Mouse (Mus musculus) 3134 (cell line): ENCODE results near the gene Aagab.

Experiments used
- DNase-seq: peaks from one replicate; pipeline ENCODE4 v3.0.0-alpha.2; 2011; ENCODE audit warnings: low spot score; ENCODE audit not compliant: insufficient read length; ENCODE audit errors: extremely low read depth

Gene Aagab

DNA sequence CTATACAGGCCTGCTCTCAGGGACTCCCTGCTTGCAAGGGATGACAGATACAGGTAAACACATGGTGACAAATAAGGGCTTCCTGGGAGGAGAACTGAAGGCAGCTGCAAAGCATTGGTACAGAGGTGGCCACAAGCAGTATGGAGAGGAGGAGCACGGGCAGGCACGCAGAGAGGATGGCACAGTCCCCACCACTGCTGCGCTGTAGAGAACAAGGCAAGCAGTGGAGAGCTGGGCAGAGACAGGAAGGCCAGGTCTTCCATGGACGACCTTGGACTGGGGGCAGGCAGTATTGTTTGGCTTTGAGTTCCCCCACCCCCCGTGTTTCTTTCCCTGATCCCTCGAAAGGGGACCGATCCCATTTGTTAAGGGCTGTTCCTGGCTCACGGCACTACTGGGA, 42.6 kb downstream of the Aagab start:
- no peak for DNase-seq

DNA sequence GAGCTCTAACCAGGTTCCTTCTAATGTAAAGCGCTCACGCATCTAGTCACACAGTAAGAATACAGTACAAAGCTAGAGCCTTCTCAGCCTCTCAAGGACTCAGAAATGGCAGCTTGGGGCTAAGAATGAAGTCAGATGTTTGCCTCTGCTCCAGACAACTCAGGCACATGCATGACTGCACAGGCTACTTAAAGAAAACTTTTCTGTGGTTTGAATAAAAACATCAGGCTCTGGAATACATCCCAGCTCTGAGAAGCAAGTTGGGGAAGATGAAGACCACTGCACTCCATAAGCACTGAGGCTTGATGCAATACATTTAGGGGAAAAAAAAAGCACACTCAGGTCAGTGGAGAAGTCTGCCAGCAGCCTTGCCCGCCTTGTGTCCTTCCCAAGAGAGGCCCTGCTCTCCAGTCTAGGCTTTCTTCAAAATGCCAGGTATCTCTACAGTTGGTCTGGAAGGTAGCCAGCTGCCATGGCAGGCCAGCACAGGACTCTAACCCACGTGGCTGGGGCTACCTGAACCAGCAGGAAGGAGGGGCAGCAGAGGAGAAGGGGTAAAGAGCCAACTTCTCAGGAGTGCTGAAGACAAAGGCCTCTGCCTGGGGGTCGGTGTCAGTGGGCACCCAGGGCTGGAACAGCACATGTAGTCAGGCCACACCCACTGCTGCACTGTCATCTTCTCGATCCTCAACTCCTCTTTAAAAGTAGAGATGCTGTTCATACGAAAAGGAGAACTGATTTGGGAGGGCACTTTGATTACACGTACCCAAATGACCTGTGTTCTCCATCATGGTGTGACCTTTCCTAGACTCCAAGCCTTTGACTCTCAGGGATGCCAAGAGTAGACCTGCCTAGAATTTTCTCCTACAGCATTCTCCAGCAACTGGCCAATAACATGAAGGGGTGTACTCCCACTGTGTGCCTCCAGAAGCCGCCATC, 45.4 kb downstream of the Aagab start:
- no peak for DNase-seq

DNA sequence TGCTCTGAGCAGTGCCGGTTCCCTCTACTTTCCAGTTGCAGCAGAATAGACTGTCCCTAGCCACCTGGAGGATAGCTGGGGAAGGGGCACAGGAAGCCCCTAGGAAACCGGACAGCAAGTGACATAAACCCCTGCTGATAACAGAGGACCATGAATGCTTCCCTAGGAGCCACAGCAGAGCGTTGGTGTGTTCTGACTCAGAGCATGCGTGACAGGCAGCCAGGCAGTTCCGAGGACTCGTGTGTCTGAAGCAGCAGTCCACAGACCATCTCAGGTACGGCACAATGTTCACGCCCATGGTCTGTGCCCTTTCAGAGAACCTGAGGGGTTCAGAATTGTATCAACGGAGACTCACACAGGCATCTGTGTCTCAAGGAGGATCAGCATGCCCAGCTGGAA, 46.1 kb downstream of the Aagab start:
- no peak for DNase-seq

DNA sequence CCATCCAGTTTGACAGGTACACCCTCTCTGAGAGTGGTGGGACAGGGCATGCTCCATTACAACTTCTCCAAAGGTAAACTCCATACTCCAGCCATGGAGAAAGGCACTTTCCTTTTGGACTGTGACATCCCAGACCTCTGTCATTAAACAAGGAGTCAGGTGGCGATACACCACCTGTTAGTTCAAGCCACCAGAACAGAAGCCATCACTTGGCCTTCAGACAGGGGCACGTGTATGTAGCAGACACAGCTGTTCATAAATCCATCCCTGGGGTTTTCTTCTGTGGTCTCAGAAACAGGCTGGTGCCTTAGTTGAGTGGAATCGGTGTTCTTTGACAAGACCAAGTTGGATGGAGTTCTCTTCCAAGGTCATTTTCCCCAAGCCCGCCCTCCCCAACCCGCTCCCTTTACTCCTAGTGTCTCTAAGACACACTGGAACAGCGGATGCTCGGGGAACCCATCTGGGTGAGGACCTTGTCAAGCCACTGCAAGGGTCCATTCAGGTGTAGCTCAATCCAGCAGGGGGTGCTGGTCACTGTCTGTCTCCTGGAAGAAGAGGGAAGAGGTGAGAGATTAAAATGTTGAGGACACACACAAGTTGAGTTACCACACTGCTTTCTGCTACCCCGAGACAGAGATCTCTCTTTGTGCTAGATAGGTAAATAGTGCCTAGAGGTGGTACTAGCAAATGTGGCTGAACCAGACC, 47.5 kb downstream of the Aagab start:
- DNase-seq: no peak

DNA sequence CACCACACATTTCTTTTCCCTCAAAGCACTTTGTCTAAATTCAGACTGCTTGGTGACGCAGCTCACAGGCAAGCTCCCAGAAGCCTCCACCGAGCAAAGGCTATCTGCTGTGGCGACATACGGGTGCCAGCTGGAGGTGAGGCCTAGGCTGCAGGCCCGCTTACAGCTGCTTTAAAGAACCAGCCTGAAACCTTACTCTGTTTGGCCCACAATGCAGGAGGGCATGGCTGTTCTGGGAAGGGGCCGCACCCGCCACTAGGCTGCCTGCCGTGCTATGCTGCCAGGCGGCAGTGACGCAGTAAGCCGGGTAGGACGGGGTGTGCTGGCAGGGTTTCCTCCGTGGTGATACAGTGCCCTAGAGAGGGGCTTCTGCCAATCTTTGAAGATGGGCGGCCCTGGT, 48.4 kb downstream of the Aagab start:
- DNase-seq: no peak

DNA sequence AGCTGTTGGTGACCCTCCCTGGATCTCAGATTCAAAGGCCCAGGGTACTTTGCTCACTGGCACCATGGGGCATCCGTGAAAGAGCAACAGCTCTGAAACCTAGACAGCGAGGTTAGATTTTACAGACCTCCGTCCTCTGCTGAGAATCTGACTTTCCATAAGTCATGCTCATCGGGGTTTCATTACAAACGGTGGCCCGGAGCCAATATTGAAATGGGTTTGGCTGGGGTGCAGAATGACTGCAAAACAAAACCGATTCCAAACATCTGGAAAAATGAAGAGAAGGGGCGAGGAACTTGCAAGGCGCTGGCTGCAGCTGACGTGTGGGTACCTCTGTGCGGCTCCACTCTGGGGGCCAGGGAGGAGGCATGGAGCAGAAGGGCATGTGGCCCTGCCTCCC, 49.1 kb downstream of the Aagab start:
- no peak for DNase-seq

DNA sequence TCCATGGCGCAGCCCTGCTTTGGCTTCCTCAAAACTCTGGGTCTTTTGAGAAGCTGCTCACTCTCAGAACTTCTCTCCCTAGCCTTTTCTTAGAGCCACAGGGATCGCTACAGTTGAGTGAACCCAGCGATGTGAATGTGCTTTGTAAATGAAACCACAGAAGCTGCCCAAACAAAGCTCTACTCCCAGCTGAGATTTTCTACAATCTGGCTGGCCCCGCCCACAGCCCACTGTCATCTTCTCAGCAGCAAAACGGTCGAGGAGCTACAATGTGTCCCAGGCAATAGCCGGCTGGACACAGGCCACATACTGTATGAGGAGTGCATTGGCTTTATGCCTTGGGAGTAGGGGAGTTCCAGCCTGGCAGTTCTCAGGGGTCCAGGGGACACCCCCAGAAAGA, 51.2 kb downstream of the Aagab start:
- no peak for DNase-seq

DNA sequence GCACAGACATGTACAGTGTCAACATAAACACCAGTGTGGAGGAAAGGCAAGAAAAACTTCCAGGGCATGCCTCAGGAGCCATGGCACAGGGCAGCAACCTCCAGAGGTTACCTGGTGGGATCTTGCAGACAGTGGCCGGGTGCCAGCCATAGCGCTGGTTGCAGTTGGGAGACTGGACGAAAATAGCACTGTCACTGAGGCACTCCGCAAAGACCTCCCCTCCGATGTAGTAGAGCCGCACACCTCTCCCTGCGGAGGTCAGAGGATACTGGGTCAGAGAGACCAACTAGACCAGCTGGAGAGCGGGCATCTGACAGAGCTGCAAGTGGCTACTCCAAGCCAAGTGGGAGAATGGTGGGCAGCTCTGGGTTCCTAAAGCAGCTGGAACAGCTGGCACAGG, 52.1 kb downstream of the Aagab start:
- DNase-seq: no peak

DNA sequence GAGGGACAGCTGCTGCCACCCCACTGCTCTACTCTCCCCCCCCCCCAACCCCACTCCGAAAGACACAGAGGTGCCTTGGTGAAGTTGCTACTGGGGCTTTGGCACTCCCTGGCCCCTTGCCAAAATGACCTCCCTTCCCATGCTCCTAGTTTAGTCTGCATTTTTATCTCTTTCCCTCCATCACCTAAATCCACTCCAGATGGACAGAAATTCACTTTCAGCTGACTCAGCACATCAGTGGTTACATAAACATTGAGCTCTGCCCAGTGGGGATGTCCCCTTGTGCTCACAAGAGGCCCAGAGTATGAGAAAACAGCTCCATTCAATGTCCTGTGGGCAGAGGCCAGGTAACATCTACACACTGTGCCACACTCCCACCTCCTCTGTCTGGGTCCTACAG, 52.6 kb downstream of the Aagab start:
- DNase-seq: no peak

DNA sequence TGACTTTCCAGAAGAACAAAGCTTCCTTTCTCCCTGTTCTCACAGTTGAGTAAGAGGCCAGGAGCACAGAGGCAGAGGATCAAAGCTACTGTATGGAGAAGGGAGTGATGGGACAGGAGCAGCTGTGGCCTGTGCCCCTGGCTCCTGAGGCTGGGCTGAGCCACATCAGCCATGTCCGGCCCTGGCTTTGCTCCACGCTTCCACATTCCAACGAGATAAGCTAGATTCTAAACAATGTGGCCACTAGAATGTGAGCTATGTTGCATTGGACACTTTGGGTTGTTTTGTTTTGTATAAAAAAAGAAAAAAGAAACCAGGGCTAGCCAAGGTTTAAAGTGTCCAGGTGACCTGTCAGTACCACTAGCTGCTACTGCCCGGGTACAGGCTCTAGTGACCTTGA, 54.7 kb downstream of the Aagab start:
- DNase-seq: peak; percentile 74

DNA sequence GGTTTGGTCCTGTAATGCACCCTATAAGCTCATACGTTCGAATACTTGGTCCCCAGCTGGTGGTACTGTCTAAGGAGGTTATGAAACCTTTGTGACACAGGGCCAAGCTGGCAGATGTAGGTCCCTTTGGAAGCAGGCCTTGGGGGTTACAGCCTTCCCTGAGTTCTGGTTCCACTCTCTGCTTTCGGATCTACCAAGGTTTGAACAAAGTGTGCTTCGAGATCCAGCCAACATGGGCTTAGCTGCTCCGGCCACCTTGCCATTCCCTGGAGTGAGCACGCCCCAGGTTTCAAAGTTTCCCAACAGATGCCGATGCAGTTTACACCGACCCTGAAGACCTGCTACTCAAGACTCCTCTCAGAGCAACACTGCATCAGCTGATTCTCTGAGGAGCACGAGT, 56.0 kb downstream of the Aagab start:
- DNase-seq: no peak

DNA sequence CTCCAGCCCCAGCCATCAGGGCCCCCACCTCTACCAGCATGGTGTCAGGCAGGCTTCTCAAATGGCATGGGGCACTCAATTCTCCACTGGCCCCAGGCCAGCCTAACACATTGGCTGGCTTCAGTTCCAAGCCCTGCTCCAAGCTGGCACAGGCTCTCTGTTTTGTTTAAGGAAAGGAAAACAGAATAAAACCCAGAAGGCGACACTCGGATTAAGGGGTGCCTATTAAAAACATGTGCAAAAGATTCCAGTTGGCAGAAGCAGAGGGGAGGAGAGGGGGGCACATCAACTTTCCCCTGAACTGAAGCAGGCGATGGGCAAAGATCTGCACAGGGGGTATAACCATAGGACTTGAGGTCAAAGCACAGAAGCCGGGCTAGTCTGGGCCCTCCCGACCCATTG, 56.5 kb downstream of the Aagab start:
- DNase-seq: no peak

DNA sequence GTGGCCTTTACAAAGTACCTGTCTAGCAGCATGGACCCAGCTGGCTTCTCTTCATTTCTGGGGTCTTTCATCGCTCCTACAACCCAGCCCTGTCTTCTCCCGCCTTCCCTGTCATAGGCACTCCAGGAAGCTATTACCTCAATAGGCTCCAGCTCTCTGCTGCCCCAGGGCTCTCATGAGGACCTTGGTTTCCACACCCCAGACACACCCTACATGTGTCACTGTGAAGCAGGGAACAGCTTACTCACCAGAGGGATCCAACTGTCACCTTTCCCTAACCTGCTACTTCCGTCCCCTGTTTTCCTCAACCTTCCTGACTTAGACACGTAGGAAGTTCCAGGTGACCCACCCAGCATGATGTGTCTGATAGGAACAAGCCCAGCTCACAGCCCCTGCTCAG, 57.6 kb downstream of the Aagab start:
- no peak for DNase-seq

DNA sequence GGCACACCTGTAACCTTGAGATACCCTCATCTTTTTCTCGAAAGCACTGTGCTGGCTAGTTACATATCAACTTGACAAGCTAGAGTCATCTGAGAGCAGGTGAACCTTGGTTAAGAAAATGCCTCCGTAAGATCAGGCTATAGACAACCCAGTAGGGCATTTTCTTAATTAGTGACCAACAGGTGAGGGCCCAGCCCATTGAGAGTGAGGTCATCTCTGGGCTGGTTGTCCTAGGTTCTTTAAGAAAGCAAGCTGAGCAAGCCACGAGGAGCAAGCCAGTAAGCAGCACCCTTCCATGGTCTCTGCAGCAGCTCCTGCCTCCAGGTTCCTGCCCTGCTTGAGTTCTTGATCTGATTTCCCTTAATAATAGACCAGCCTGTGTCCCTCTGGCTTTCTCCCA, 58.2 kb downstream of the Aagab start:
- no peak for DNase-seq

DNA sequence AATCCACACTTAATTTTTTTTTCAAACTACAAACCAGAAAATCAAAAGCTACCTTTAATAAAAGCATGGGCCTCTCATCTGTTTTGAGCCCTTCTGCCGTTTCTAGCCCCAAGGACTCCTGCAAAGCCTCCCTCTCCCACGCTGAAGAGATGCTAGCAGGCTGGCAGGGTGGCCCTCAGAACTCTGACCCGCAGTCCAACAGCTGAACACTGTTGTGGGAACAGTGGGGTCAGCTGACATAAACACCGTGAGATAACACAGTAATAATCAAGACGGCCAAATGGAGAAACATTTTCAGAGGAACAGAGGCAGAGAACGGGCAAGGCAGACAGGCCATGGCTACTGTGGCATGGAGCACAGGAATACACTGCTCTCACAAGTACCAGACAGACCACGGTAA, 60.3 kb downstream of the Aagab start:
- DNase-seq: no peak

DNA sequence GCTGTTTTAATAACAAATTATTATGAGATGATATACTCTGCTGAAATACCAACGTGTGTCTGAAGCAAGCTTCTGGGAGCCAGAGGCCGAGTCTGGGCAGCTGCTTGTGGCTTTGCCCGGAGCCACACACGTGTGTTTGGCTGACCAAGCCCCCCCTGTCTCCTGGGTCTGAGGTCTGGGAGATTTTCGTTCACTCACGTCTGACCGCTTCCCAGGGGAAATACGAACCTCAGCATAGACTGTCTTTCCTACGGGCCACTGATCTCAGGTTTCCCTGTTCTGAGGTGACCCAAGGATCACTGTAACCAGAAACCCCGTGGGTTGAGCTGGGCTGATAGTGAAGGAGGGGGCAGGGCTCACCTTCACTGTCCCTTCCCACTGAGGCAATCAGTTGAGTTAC, 60.8 kb downstream of the Aagab start:
- no peak for DNase-seq

DNA sequence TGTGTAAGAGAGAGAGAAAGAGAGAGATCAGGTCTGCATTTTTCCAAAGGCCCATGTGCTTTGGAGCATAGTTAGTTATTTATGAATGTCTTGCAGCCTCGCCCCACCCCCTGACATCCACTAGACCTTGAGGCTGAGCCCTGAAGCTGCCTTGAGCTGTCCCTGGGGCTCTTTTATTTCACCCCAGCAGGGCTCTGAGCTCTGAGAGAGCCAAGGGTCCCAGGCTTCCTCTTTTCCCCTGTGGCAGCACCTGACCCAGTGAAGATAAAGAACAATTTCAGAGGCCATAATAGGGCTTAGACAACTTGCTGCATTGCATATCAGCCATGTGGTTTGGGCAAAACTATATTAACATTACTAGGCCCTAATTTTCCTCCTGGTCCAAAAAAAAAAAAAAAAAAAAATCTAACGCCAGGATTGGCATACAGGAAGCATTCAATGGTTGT, 61.9 kb downstream of the Aagab start:
- DNase-seq: no peak

DNA sequence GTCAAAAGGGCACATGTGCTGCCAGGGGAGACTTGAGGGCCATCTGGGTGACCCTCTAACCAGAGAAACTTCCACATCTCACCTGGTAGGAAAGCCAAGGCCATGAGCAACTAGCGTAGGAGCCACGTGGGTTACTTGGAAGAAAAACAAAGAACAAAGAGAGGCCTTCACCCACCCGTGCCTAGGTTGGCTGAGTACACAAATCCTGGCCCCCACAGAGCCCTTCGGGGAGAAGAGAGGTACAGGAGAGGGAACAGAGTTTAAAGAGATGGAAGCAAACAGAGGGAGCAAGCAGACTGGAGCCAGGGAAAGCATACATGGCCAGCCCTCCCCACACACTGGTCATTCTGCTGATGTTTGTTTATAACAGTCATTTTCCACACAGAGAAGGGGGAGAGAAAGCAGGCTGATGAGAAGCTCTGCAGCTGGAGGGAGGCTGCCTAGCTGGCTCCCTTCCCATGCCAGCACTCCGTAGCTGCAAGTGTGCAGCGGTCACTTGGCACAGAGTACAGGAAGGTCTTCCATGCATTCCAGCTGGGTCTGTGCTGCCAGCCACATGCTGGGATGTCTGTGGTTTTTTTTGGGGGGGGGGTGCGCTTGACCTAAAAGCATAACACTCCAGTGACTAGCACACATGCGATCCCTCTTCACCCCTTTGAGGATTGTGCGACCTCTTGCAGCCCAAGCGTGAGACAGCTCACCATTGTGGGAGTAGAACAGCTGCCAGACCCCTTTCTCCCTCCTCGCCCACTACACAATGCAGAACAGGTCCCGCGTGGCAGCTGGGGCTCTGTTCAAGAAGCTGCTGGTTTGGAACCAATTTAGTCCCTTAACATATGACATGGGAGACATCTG, 62.6 kb downstream of the Aagab start:
- peak; percentile 78 for DNase-seq

DNA sequence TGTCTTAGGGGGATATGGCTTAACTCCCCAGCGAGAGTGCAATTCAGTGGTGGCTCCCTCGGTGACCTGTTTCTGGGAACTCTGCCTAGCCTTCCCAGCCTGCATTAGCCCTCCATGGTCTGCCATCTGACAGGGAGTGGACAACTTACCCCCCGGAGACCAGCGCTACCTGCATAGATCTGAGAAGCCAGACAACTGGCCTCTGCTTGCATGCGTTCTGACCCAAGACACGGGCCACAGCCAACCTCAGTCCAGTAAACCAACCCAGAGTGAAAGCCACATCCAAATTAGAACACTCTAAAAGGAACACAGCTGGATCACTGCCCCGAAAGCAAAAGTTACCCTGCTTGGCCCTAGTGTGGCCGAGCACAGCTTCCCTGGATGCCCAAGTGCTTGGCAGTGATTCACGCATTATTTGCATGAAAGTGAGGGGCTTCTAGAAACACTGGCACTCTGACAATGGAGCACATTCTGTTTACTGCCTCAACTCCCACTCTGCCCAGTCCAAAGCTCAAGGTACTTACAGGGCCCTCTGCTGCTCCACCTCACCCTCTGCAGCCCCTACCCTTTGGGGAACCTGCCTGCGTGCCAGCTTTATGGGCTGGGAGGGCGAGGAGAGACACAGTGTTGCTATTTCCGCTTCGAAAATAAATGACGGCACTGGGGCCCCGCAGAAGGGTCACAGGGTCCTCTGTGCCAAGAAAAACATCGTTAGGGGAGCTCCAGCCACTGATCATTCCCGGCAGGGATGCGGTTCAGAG, 64.3 kb downstream of the Aagab start:
- peak; percentile 73 for DNase-seq

DNA sequence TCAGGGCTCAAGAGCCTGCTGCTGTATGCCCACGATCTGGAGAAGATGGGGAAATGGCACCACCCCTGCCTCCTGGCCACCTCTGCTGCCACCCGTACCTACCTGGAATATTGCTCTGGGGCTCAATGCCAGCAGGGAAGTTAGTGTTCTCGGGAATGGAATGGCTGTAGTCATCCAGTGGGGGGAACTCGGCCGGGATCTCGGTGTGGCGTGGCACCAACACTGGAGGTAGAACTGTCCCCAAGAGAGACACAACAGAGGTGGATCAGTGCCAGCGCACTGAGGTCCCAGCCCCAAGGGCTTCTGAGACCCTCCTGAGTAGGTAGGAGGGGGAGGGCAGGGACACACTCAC, 64.9 kb downstream of the Aagab start:
- DNase-seq: no peak

DNA sequence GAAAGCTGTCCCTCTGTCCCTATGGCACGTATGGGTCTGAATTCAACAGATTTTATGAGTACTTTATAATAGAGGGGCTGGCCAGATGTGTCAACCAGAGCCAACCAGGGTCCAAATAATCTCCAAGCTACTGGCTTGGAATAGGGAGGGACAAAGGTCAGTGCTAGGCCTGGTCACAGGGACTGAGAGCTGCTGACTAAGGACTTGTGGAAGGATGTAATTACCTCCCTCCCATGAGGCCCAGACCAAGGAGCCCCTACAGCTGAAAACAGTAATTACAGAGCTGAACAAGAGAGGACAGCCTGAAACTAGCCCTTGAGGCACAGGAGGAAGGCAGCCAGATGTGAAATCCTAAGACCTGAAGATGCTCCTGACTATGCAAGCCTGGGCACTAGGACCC, 66.2 kb downstream of the Aagab start:
- no peak for DNase-seq
